Mouse (Mus musculus): ENCODE results near the gene Rhox2h.
"Not testable (repeated sequence)": the region's sequence is repeated elsewhere in the genome, so short reads cannot be mapped to it uniquely, and the experiment has no call there.

Gene Rhox2h

GRCm38 (mm10) chrX:37673177-37673576 lies at the start of gene Rhox2h:
Gene Rhox2h, minus strand, starts transcription at chrX:37673277.
- not testable (repeated sequence) for DNase-seq (ENCODE audit: low spot score in 2 of 2)

GRCm38 (mm10) chrX:37701821-37702387 lies 28.8 kb upstream of the Rhox2h start:
- no peak for DNase-seq (ENCODE audit: low spot score in 2 of 2)

- DNase-seq (ENCODE audit: low spot score in 2 of 2): no peak
Observed at GRCm38 (mm10) chrX:37692261-37692660, 19.2 kb upstream of the Rhox2h start.

GRCm38 (mm10) chrX:37683031-37683715 lies 10.1 kb upstream of the Rhox2h start:
- no peak for DNase-seq (ENCODE audit: low spot score in 2 of 2)

GRCm38 (mm10) chrX:37668664-37669063 lies 4.4 kb downstream of the Rhox2h start, which contains the start of gene Rhox3h:
Gene Rhox3h, minus strand, starts transcription at chrX:37668764.
- not testable (repeated sequence) for DNase-seq (ENCODE audit: low spot score in 2 of 2)

GRCm38 (mm10) chrX:37651227-37651626 lies 21.9 kb downstream of the Rhox2h start, which contains the start of gene Rhox4g:
Gene Rhox4g, minus strand, starts transcription at chrX:37651327.
- DNase-seq (ENCODE audit: low spot score in 2 of 2): not testable (repeated sequence)

DNA sequence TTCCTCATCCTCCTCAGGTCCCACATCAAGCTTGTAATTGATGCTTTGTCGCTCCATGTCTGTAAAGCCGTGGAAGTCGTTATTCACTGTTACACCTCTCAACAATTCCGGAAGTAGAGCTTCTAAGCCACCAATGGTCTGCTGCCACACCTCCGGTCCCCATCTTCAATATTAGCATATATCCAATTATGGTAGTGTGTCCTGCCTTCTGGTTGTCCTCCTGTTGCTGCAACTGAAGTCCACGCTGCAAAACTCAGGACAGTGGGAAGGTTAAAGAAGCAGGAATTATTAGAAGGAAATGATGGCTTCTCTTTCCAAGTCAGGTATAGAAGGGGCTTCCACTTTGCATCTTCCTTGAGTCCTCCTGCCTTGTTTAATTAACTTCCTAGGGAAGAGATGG lies 29.7 kb downstream of the Rhox2h start, which contains the start of gene Rhox2g:
Rhox2g (minus strand) TSS at position 101 of the 400 bp plus-strand sequence.
- not testable (repeated sequence) for DNase-seq (ENCODE audit: low spot score in 2 of 2)

DNA sequence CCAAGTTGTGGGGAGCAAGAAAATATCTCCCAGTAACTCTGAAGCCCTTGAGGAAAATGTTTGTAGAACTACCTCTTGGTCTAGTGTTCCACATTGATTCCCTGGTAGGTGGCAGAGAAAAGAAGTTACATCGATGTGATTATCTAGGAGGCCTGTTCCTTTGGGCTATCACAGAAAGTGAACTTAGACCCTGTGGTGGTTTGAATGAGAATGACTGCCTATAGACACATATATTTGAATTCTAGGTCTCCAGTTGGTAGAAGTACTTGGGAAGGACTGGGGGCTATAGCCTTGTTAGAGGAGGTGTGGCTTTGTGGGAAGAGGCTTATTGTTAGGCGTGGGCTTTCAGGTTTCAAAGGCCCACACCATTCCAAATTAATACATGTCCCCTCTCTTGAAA lies 44.6 kb downstream of the Rhox2h start, which contains the start of gene Rhox3g:
Rhox3g (minus strand) TSS at position 101 of the 400 bp plus-strand sequence.
- DNase-seq (ENCODE audit: low spot score in 2 of 2): not testable (repeated sequence)

Measured in right cerebral cortex, postnatal 10 days (tissue).